Mouse (Mus musculus) CD4-positive, CD25-positive, alpha-beta regulatory T cell, adult 2 months (primary cell): ENCODE measurements at regions not wholly inside any gene's neighbourhood (a gene's known extent, or its start where the extent isn't known, plus 50 kb on each side); places are given as distances from the start of the nearest gene placed in this dataset.
A peak's percentile ranks its signal among the peaks of the same experiment; 100 is the strongest.

ENCODE experiments used
- DNase-seq: peaks from one replicate; pipeline ENCODE4 v3.0.0-alpha.2; 2012; ENCODE audit warnings: low read depth, low spot score

- DNase-seq: no peak
These were observed 175.6 kb upstream of the B3galt2 start for GRCm38 (mm10) chr1:143464863-143465262.

- peak; percentile 1 for DNase-seq
These were observed 174.4 kb upstream of the B3galt2 start for GRCm38 (mm10) chr1:143466092-143466491.

- DNase-seq: no peak
These were observed 165.1 kb upstream of the B3galt2 start for GRCm38 (mm10) chr1:143475329-143475728.

GRCm38 (mm10) chr1:143483345-143483744 is 157.1 kb upstream of the B3galt2 start:
- DNase-seq: no peak

- no peak for DNase-seq
These were observed 155.5 kb upstream of the B3galt2 start for GRCm38 (mm10) chr1:143484936-143485335.

- DNase-seq: no peak
These were observed 143.4 kb upstream of the B3galt2 start for GRCm38 (mm10) chr1:143497092-143497491.

GRCm38 (mm10) chr1:143503436-143504065 is 136.9 kb upstream of the B3galt2 start:
- DNase-seq: no peak

- DNase-seq: no peak
These were observed 136.4 kb upstream of the B3galt2 start for GRCm38 (mm10) chr1:143504066-143504440.

GRCm38 (mm10) chr1:143505318-143505717 is 135.1 kb upstream of the B3galt2 start:
- DNase-seq: no peak

GRCm38 (mm10) chr1:143523831-143524521 is 116.5 kb upstream of the B3galt2 start:
- DNase-seq: no peak

- no peak for DNase-seq
These were observed 116.0 kb upstream of the B3galt2 start for GRCm38 (mm10) chr1:143524522-143524865.

GRCm38 (mm10) chr1:143540223-143540622 is 100.2 kb upstream of the B3galt2 start:
- no peak for DNase-seq

- no peak for DNase-seq
These were observed 99.8 kb upstream of the B3galt2 start for GRCm38 (mm10) chr1:143540701-143541100.
